Mouse (Mus musculus): ENCODE results near the gene Mab21l1. TPM values are rescaled to one million over a fixed set of nuclear protein-coding genes. Genes with fewer than 3 reads are reported as not detected.

The Mab21l1 gene
- polyA plus RNA-seq, 1 experiment from 2014 or later: 160 TPM

GRCm38 (mm10) chr3:55790609-55791008 lies 8.3 kb downstream of the Mab21l1 start:
- ATAC-seq: no peak
- WGBS: 83% methylated on average over 4 of the region's 4 CpGs
- peaks cover 5% of the 10 kb centered on the region; the same call in 1 of the 2 replicates for H3K4me1 ChIP-seq (ENCODE audit: control insufficient read depth, insufficient read depth, low read depth, low read length)
- H3K4me3 ChIP-seq (ENCODE audit: low read length): no peak overlapping the region
- no peaks in the 10 kb centered on the region for H3K27me3 ChIP-seq (replicated peaks; ENCODE audit: control insufficient read depth, insufficient read depth, low read length)
- no peaks in the 10 kb centered on the region for H3K36me3 ChIP-seq (ENCODE audit: control insufficient read depth, insufficient read depth, low read length)
- no peaks in the 10 kb centered on the region for H3K9me3 ChIP-seq (ENCODE audit: control insufficient read depth, low read length)
- no peak overlapping the region for H3K4me2 ChIP-seq (ENCODE audit: low read length)
- H3K27ac ChIP-seq (ENCODE audit: low read depth, low read length): no peak overlapping the region
- H3K9ac ChIP-seq (ENCODE audit: low read depth, low read length): no peak overlapping the region

DNA sequence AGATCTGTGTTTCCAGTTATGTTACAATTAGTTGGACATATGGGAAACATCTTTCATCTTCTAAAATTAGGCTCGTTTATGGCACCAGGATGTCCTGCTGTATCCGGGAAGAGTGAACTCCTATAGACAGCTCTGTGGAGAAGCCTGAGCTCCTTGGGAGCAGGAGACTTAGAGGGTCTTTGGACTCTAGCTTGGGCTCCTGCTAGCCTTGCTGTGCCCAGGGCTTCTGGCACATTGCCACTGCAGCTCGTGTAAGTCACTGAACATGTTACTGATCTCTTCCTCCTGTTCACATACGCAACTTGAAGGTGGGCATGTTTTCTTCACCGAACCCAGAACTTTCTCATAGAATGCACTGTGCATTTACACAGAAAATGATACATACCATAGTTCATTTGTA lies 9.9 kb downstream of the Mab21l1 start:
- no peak for ATAC-seq
- Histone ChIP-seq H3K4me1 (ENCODE audit: control insufficient read depth, insufficient read depth, low read depth, low read length) (peaks cover 5% of the 10 kb centered on the region; the same call in 1 of the 2 replicates), H3K27ac (ENCODE audit: low read depth, low read length) (no peak overlapping the region), H3K9me3 (ENCODE audit: control insufficient read depth, low read length) (no peaks in the 10 kb centered on the region), H3K27me3 (replicated peaks; ENCODE audit: control insufficient read depth, insufficient read depth, low read length) (no peaks in the 10 kb centered on the region), H3K36me3 (ENCODE audit: control insufficient read depth, insufficient read depth, low read length) (no peaks in the 10 kb centered on the region), H3K4me3 (ENCODE audit: low read length) (no peak overlapping the region), H3K9ac (ENCODE audit: low read depth, low read length) (no peak overlapping the region), H3K4me2 (ENCODE audit: low read length) (no peak overlapping the region)
- WGBS: 64% methylated on average over 5 of the region's 5 CpGs

GRCm38 (mm10) chr3:55793842-55794575 lies 11.7 kb downstream of the Mab21l1 start:
- Histone ChIP-seq H3K27ac (ENCODE audit: low read depth, low read length) (peak overlapping the region; percentile 45; the same call in 1 of the 2 replicates), H3K4me2 (ENCODE audit: low read length) (no peak overlapping the region), H3K4me1 (ENCODE audit: control insufficient read depth, insufficient read depth, low read depth, low read length) (peaks cover 3% of the 10 kb centered on the region; the same call in 1 of the 2 replicates), H3K4me3 (ENCODE audit: low read length) (no peak overlapping the region), H3K27me3 (replicated peaks; ENCODE audit: control insufficient read depth, insufficient read depth, low read length) (no peaks in the 10 kb centered on the region), H3K9me3 (ENCODE audit: control insufficient read depth, low read length) (no peaks in the 10 kb centered on the region), H3K9ac (ENCODE audit: low read depth, low read length) (no peak overlapping the region), H3K36me3 (ENCODE audit: control insufficient read depth, insufficient read depth, low read length) (no peaks in the 10 kb centered on the region)
- WGBS: 52% methylated on average over 7 of the region's 7 CpGs
- peak; percentile 43; the same call in 1 of the 2 replicates for ATAC-seq

- no peak overlapping the region for H3K4me2 ChIP-seq (ENCODE audit: low read length)
- H3K27ac ChIP-seq (ENCODE audit: low read depth, low read length): no peak overlapping the region
- peaks cover under 1% of the 10 kb centered on the region; the same call in 1 of the 2 replicates for H3K4me1 ChIP-seq (ENCODE audit: control insufficient read depth, insufficient read depth, low read depth, low read length)
- no peak overlapping the region for H3K9ac ChIP-seq (ENCODE audit: low read depth, low read length)
- WGBS: 43% methylated on average over 2 of the region's 2 CpGs
- ATAC-seq: no peak
- no peaks in the 10 kb centered on the region for H3K9me3 ChIP-seq (ENCODE audit: control insufficient read depth, low read length)
- H3K4me3 ChIP-seq (ENCODE audit: low read length): no peak overlapping the region
- H3K36me3 ChIP-seq (ENCODE audit: control insufficient read depth, insufficient read depth, low read length): no peaks in the 10 kb centered on the region
- H3K27me3 ChIP-seq (replicated peaks; ENCODE audit: control insufficient read depth, insufficient read depth, low read length): no peaks in the 10 kb centered on the region
Observed at GRCm38 (mm10) chr3:55794768-55795167, 12.5 kb downstream of the Mab21l1 start.

DNA sequence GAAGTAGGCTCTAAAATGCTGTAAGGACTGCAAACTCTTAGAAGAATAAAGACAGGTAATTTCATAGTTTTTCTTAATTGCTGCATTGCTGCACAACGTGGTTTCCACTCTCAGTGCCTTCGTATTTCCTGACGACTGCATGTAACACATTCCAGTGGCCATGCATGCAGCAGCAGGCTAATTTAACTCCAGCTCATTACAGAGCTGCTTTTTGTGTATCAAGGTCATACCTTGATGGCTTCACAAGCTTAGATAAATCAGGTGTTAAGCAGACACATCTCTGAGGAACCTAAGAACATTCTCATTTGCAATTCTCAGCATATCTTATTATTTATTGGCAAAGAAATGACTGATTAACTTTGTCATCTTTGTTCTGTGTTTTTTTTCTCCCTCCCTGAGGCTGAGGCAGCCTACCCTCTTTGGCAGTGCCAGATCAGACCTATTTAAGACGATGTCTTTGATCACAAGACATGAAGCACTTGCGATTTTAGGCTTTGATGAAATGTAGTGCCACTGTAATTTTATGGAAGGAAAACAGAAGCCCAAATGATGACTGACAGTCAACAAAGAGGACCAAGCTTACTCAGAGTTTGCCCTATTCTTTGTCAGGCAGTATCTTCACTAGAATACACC lies 32.8 kb downstream of the Mab21l1 start:
- H3K36me3 ChIP-seq (ENCODE audit: control insufficient read depth, insufficient read depth, low read length): no peaks in the 10 kb centered on the region
- no peak overlapping the region for H3K4me2 ChIP-seq (ENCODE audit: low read length)
- H3K9ac ChIP-seq (ENCODE audit: low read depth, low read length): no peak overlapping the region
- WGBS: 46% methylated on average over 5 of the region's 5 CpGs
- no peak overlapping the region for H3K4me3 ChIP-seq (ENCODE audit: low read length)
- H3K9me3 ChIP-seq (ENCODE audit: control insufficient read depth, low read length): no peaks in the 10 kb centered on the region
- H3K27ac ChIP-seq (ENCODE audit: low read depth, low read length): no peak overlapping the region
- no peaks in the 10 kb centered on the region for H3K27me3 ChIP-seq (replicated peaks; ENCODE audit: control insufficient read depth, insufficient read depth, low read length)
- no peak for ATAC-seq
- H3K4me1 ChIP-seq (ENCODE audit: control insufficient read depth, insufficient read depth, low read depth, low read length): peaks cover 2% of the 10 kb centered on the region; the same call in 1 of the 2 replicates

- no peaks in the 10 kb centered on the region for H3K36me3 ChIP-seq (ENCODE audit: control insufficient read depth, insufficient read depth, low read length)
- 60% methylated on average over 5 of the region's 5 CpGs for WGBS
- H3K4me2 ChIP-seq (ENCODE audit: low read length): no peak overlapping the region
- no peaks in the 10 kb centered on the region for H3K27me3 ChIP-seq (replicated peaks; ENCODE audit: control insufficient read depth, insufficient read depth, low read length)
- H3K4me1 ChIP-seq (ENCODE audit: control insufficient read depth, insufficient read depth, low read depth, low read length): peaks cover 2% of the 10 kb centered on the region; the same call in 1 of the 2 replicates
- no peak overlapping the region for H3K4me3 ChIP-seq (ENCODE audit: low read length)
- no peak overlapping the region for H3K27ac ChIP-seq (ENCODE audit: low read depth, low read length)
- no peak for ATAC-seq
- no peak overlapping the region for H3K9ac ChIP-seq (ENCODE audit: low read depth, low read length)
- no peaks in the 10 kb centered on the region for H3K9me3 ChIP-seq (ENCODE audit: control insufficient read depth, low read length)
Observed at GRCm38 (mm10) chr3:55816096-55816495, 33.8 kb downstream of the Mab21l1 start.

DNA sequence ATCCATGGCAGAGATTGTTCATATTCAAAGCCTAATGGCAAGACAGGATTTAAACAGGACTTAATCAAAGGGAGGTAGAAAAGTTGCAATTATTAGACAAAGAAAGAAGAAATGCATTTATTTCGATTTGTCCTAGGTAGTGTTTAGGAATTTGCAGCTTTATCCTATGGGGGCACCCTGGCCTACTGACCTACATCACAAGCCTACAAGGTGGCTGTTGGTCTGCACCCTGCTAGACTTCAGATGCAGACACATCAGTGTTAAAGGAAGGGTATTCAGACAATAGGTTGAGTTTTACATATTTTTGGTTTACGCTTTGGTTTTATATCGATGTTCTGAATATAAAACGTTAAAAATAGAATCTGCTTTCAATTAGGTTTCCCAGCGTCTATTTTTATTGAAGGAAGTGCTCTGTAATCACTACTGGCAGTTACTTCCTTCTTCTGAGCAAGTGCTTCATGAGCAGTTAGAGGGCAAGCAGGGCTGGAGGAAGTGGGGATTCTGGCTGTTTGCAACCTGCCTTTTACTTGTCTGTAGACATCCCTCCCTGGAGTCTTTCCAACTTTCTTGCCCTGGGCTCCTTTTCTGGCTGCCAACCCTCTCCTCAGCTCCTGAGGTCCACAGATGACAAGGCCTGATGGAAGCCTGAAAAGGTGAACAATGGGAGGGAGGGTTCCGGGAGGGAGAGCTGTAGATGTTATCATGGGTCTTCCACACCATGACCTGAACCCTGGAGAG lies 34.5 kb downstream of the Mab21l1 start:
- H3K27ac ChIP-seq (ENCODE audit: low read depth, low read length): peak overlapping the region; percentile 23; the same call in 1 of the 2 replicates
- no peaks in the 10 kb centered on the region for H3K27me3 ChIP-seq (replicated peaks; ENCODE audit: control insufficient read depth, insufficient read depth, low read length)

GRCm38 (mm10) chr3:55818082-55818481 lies 35.8 kb downstream of the Mab21l1 start:
- Histone ChIP-seq H3K9me3 (ENCODE audit: control insufficient read depth, low read length) (no peaks in the 10 kb centered on the region), H3K36me3 (ENCODE audit: control insufficient read depth, insufficient read depth, low read length) (no peaks in the 10 kb centered on the region), H3K27me3 (replicated peaks; ENCODE audit: control insufficient read depth, insufficient read depth, low read length) (no peaks in the 10 kb centered on the region), H3K9ac (ENCODE audit: low read depth, low read length) (no peak overlapping the region), H3K4me2 (ENCODE audit: low read length) (no peak overlapping the region), H3K4me3 (ENCODE audit: low read length) (no peak overlapping the region), H3K27ac (ENCODE audit: low read depth, low read length) (no peak overlapping the region), H3K4me1 (ENCODE audit: control insufficient read depth, insufficient read depth, low read depth, low read length) (peaks cover 2% of the 10 kb centered on the region; the same call in 1 of the 2 replicates)
- ATAC-seq: no peak
- WGBS: 92% methylated on average over 2 of the region's 2 CpGs

More for the DNA sequence above, 34.5 kb downstream of the Mab21l1 start:
- Histone ChIP-seq H3K9ac (ENCODE audit: low read depth, low read length) (no peak overlapping the region), H3K9me3 (ENCODE audit: control insufficient read depth, low read length) (no peaks in the 10 kb centered on the region), H3K4me1 (ENCODE audit: control insufficient read depth, insufficient read depth, low read depth, low read length) (peaks cover 2% of the 10 kb centered on the region; the same call in 1 of the 2 replicates), H3K36me3 (ENCODE audit: control insufficient read depth, insufficient read depth, low read length) (no peaks in the 10 kb centered on the region), H3K4me2 (ENCODE audit: low read length) (no peak overlapping the region), H3K4me3 (ENCODE audit: low read length) (no peak overlapping the region)
- WGBS: 74% methylated on average over 6 of the region's 6 CpGs
- ATAC-seq: no peak

GRCm38 (mm10) chr3:55819598-55819997 lies 37.3 kb downstream of the Mab21l1 start:
- Histone ChIP-seq H3K4me2 (ENCODE audit: low read length) (no peak overlapping the region), H3K4me1 (ENCODE audit: control insufficient read depth, insufficient read depth, low read depth, low read length) (peaks cover 2% of the 10 kb centered on the region; the same call in 1 of the 2 replicates)
- ATAC-seq: no peak

More at GRCm38 (mm10) chr3:55819598-55819997, 37.3 kb downstream of the Mab21l1 start:
- no peak overlapping the region for H3K27ac ChIP-seq (ENCODE audit: low read depth, low read length)
- no peaks in the 10 kb centered on the region for H3K9me3 ChIP-seq (ENCODE audit: control insufficient read depth, low read length)
- H3K36me3 ChIP-seq (ENCODE audit: control insufficient read depth, insufficient read depth, low read length): no peaks in the 10 kb centered on the region
- no peak overlapping the region for H3K4me3 ChIP-seq (ENCODE audit: low read length)
- no peak overlapping the region for H3K9ac ChIP-seq (ENCODE audit: low read depth, low read length)
- no peaks in the 10 kb centered on the region for H3K27me3 ChIP-seq (replicated peaks; ENCODE audit: control insufficient read depth, insufficient read depth, low read length)
